In genomic region chr9:37144696-37145095, GRCm38 (mm10) we compare ENCODE assay signal across 9 mouse cellular contexts. TPM values are rescaled to one million over a fixed set of nuclear protein-coding genes. Genes with fewer than 3 reads are reported as not detected.
DNase-seq lines count a peak whose midpoint lies in the region; ATAC-seq and TF ChIP-seq lines count a peak whose summit lies in the region.
"Had no signal": no experiment of that assay in that cellular context is flagged by ENCODE, and none has a peak within 500 bp of the region (broad histone marks: within the 10 kb centered on the region; RNA-seq: fewer than 3 reads in every experiment).

No protein-coding gene starts in this region.

- no peaks in the 10 kb centered on the region for H3K9me3 ChIP-seq in heart, postnatal 0 days (replicated peaks; ENCODE audit: control insufficient read depth, low read length)
- no peaks in the 10 kb centered on the region for H3K9me3 ChIP-seq in midbrain, embryonic 12.5 days

- H3K4me1 ChIP-seq in heart, adult 2 months (ENCODE audit: control insufficient read depth, insufficient read depth, low read length), result peaks cover 4% of the 10 kb centered on the region
- peaks cover 9% of the 10 kb centered on the region; the same call in 1 of the 2 replicates for H3K4me1 ChIP-seq in heart, postnatal 0 days (ENCODE audit: control insufficient read depth, insufficient read depth)
- peaks cover 58% of the 10 kb centered on the region for H3K4me1 ChIP-seq in midbrain, embryonic 12.5 days

- H3K4me3 ChIP-seq in heart, adult 2 months, result peak overlapping the region; percentile 57
- H3K4me3 ChIP-seq in heart, postnatal 0 days (ENCODE audit: low read depth, low read length), result peak overlapping the region; percentile 57
- H3K4me3 ChIP-seq in midbrain, embryonic 12.5 days, result peak overlapping the region; percentile 89

- no peak for TF ChIP-seq EP300 in heart, adult 2 months (IDR thresholded peaks at IDR 0.05; ENCODE audit: insufficient read depth, low read depth, low read length)
- TF ChIP-seq EP300 in heart, postnatal 0 days (IDR thresholded peaks at IDR 0.05; ENCODE audit: low read depth), result no peak

- TF ChIP-seq POLR2A in heart, adult 2 months (IDR thresholded peaks at IDR 0.05; ENCODE audit: insufficient read depth, low read depth, low read length), result no peak

- peak overlapping the region; percentile 23; the same call in 1 of the 2 replicates for H3K9ac ChIP-seq in heart, adult 2 months (ENCODE audit: low read depth, low read length)
- peak overlapping the region; percentile 56; the same call in 1 of the 2 replicates for H3K9ac ChIP-seq in heart, postnatal 0 days (replicated peaks; ENCODE audit: low read depth, low read length)
- H3K9ac ChIP-seq in midbrain, embryonic 12.5 days (replicated peaks), result peak overlapping the region; percentile 99

- H3K4me2 ChIP-seq in heart, postnatal 0 days (ENCODE audit: low read depth, low read length), result peak overlapping the region; percentile 83
- H3K4me2 ChIP-seq in midbrain, embryonic 12.5 days (replicated peaks), result peak overlapping the region; percentile 76

- no peaks in the 10 kb centered on the region for H3K27me3 ChIP-seq in heart, adult 2 months (ENCODE audit: control insufficient read depth, insufficient read depth, low read length)
- peaks cover 23% of the 10 kb centered on the region; the same call in 1 of the 2 replicates for H3K27me3 ChIP-seq in heart, postnatal 0 days (ENCODE audit: control insufficient read depth, insufficient read depth, low read length)
- no peaks in the 10 kb centered on the region for H3K27me3 ChIP-seq in midbrain, embryonic 12.5 days

- WGBS in heart, adult 2 months, result 53% methylated on average over 6 of the region's 6 CpGs
- WGBS in heart, postnatal 0 days, result 36% methylated on average over 6 of the region's 6 CpGs
- 2% methylated on average over 6 of the region's 6 CpGs for WGBS in midbrain, embryonic 12.5 days

- ATAC-seq in heart, postnatal 0 days (ENCODE audit: insufficient read depth, low read depth), result no peak
- no peak for ATAC-seq in midbrain, embryonic 12.5 days (ENCODE audit: low FRiP score, low read depth)

- no peaks in the 10 kb centered on the region for H3K36me3 ChIP-seq in heart, adult 2 months (ENCODE audit: control insufficient read depth, insufficient read depth, low read length)
- no peaks in the 10 kb centered on the region for H3K36me3 ChIP-seq in heart, postnatal 0 days (replicated peaks; ENCODE audit: control insufficient read depth, insufficient read depth, low read length)
- H3K36me3 ChIP-seq in midbrain, embryonic 12.5 days, result no peaks in the 10 kb centered on the region

- no peaks in the 10 kb centered on the region for H3K79me2 ChIP-seq in heart, adult 2 months (replicated peaks; ENCODE audit: control insufficient read depth, insufficient read depth, low read length)

- DNase-seq in heart, adult 2 months, result peak in 1 of 2 experiments; percentile 28
- no peak for DNase-seq in heart, postnatal 4 days
- peak; percentile 17 for DNase-seq in R1 (ENCODE audit: low read depth, low spot score)
- DNase-seq in heart, postnatal 0 days (ENCODE audit: low spot score), result no peak
- no peak for DNase-seq in adrenal gland, adult 8-10 months
- no peak for DNase-seq in retina, postnatal 1 day
- DNase-seq in right cerebral cortex, postnatal 36 days (ENCODE audit: low spot score in 2 of 2), result no peak
- DNase-seq: cerebellum, adult 11-12 months had no signal

- TF ChIP-seq CTCF in heart, adult 2 months (IDR thresholded peaks at IDR 0.05), result no peak
- no peak for TF ChIP-seq CTCF in heart, postnatal 0 days (IDR thresholded peaks at IDR 0.05; ENCODE audit: low read depth)

- H3K27ac ChIP-seq in heart, adult 2 months, result peak overlapping the region; percentile 88; the same call in 1 of the 2 replicates
- H3K27ac ChIP-seq in heart, postnatal 0 days (ENCODE audit: low read depth), result no peak overlapping the region
- H3K27ac ChIP-seq in midbrain, embryonic 12.5 days (replicated peaks), result peak overlapping the region; percentile 100

- intact Hi-C loops in heart, adult 2 months (cut with DNase I), result loop anchor here (5.0 kb wide), 2 partner anchors 112 to 227 kb away; no protein-coding TSS in a partner anchor

RNA-seq across cellular contexts. Expression of gene Pknox2, which starts 2.5 kb away (rescaled TPM):
- total RNA-seq in heart, adult 2 months (2021), result 1 to 10 TPM; 7.8 to 9.0 TPM
- 9.9 and 13.5 TPM in 2 replicates for polyA plus RNA-seq in heart, adult 2 months (2012; rRNA removed)
- total RNA-seq in heart, postnatal 4 days (2021), result 1 to 10 TPM; 7.0 TPM
- 0.54 and 7.3 TPM in 2 replicates for total RNA-seq in heart, postnatal 0 days (2014; rRNA removed; ENCODE audit: low replicate concordance)
- polyA plus RNA-seq in heart, postnatal 0 days (2015; fragmentation: Nextera tagmentation; extraction: Ambion mirVana), result 2.0 and 2.4 TPM in 2 replicates
- polyA plus RNA-seq in midbrain, embryonic 12.5 days (2016; fragmentation: Nextera tagmentation; extraction: Ambion mirVana), result 32.3 and 33.7 TPM in 2 replicates
- total RNA-seq in adrenal gland, adult 8-10 months (2022), result 1 to 10 TPM; 3.0 to 5.4 (median 5.4) TPM

Comparison
In these comparisons a context has a peak if more than half of its experiments do, and no peak if none do; other contexts are left out.
1. H3K9ac ChIP-seq: peak in every context shown above with its lines; median percentile 99 in midbrain, embryonic 12.5 days; 56 in heart, postnatal 0 days; 23 in heart, adult 2 months.